Mouse (Mus musculus) cerebellum, postnatal 10 days (tissue): ENCODE results near the gene Cfap65.

Source experiments
- DNase-seq, 2 experiments: peaks; one replicate each; pipeline ENCODE4 v3.0.0; 2021; ENCODE audit warnings: mixed read lengths in 2 of 2

Cfap65 gene

GRCm38 (mm10) chr1:74882055-74882734 lies 53.2 kb downstream of the Cfap65 start:
- DNase-seq, result peak in 1 of 2 experiments; percentile 37

GRCm38 (mm10) chr1:74880785-74881360 lies 54.5 kb downstream of the Cfap65 start:
- peak; percentile 91 for DNase-seq

- DNase-seq, result no peak
Observed at GRCm38 (mm10) chr1:74877199-74877598, 58.2 kb downstream of the Cfap65 start.

GRCm38 (mm10) chr1:74872218-74872617 lies 63.2 kb downstream of the Cfap65 start:
- DNase-seq, result no peak

- no peak for DNase-seq
Observed at GRCm38 (mm10) chr1:74861783-74862182, 73.6 kb downstream of the Cfap65 start.

- peak in 1 of 2 experiments; percentile 24 for DNase-seq
Observed at GRCm38 (mm10) chr1:74859223-74859984, 76.0 kb downstream of the Cfap65 start.

GRCm38 (mm10) chr1:74858805-74859204 lies 76.6 kb downstream of the Cfap65 start:
- peak in 1 of 2 experiments; percentile 47 for DNase-seq

GRCm38 (mm10) chr1:74858171-74858719 lies 77.2 kb downstream of the Cfap65 start:
- DNase-seq, result peak; percentile 98

GRCm38 (mm10) chr1:74857677-74858076 lies 77.7 kb downstream of the Cfap65 start:
- peak in 1 of 2 experiments; percentile 32 for DNase-seq

GRCm38 (mm10) chr1:74857201-74857600 lies 78.2 kb downstream of the Cfap65 start:
- DNase-seq, result peak; percentile 27 to 30

GRCm38 (mm10) chr1:74856791-74857190 lies 78.6 kb downstream of the Cfap65 start:
- DNase-seq, result peak; percentile 17 to 36

- peak in 1 of 2 experiments; percentile 21 for DNase-seq
Observed at GRCm38 (mm10) chr1:74856439-74856720, 79.0 kb downstream of the Cfap65 start.

- DNase-seq, result peak; percentile 56 to 68
Observed at GRCm38 (mm10) chr1:74855651-74856438, 79.6 kb downstream of the Cfap65 start.

GRCm38 (mm10) chr1:74855156-74855555 lies 80.2 kb downstream of the Cfap65 start:
- DNase-seq, result peak in 1 of 2 experiments; percentile 72

GRCm38 (mm10) chr1:74854306-74855056 lies 80.9 kb downstream of the Cfap65 start, which contains the start of gene Cdk5r2:
Gene Cdk5r2, plus strand, starts transcription at chr1:74854934.
- DNase-seq, result peak; percentile 97 to 99
